Mouse (Mus musculus) forebrain, embryonic 10.5 days (tissue): ENCODE data around the gene Megf6. TPM values are rescaled to one million over a fixed set of nuclear protein-coding genes. Genes with fewer than 3 reads are reported as not detected.

ENCODE experiments used
- DNase-seq: peaks from one replicate; pipeline ENCODE4 v3.0.0-alpha.2; 2017; ENCODE audit warnings: low spot score; ENCODE audit errors: extremely low spot score
- H3K27ac ChIP-seq: fragments of 300-500 bp; sonication (generic); 2 replicates; pipeline ENCODE4 v1.5.1; 2016; ENCODE audit warnings: mild to moderate bottlenecking
- H3K27me3 ChIP-seq: fragments of 300-500 bp; sonication (generic); 2 replicates; pipeline ENCODE4 v1.6.1; 2016; ENCODE audit warnings: mild to moderate bottlenecking; ENCODE audit not compliant: poor library complexity, severe bottlenecking
- H3K36me3 ChIP-seq: fragments of 300-500 bp; sonication (generic); replicated peaks from 2 replicates; pipeline ENCODE4 v1.6.1; 2016; ENCODE audit warnings: mild to moderate bottlenecking, moderate library complexity
- H3K4me1 ChIP-seq: fragments of 300-500 bp; sonication (generic); 2 replicates; pipeline ENCODE4 v1.6.1; 2016
- H3K4me3 ChIP-seq: fragments of 300-500 bp; sonication (generic); 2 replicates; pipeline ENCODE4 v1.5.1; 2016; ENCODE audit warnings: mild to moderate bottlenecking, moderate library complexity
- H3K9me3 ChIP-seq: fragments of 300-500 bp; sonication (generic); 2 replicates; pipeline ENCODE4 v1.6.1; 2016; ENCODE audit warnings: mild to moderate bottlenecking, moderate library complexity
- WGBS: fragments of 180-500 bp; shearing (Covaris S2); methylation state at CpG from one replicate; pipeline ENCODE4 v1.1.7; 2016; 5-methylcytosine and 5-hydroxymethylcytosine counted together
- polyA plus RNA-seq: library from polyadenylated mRNA; unstranded; fragments of >200 nt; fragmentation: Nextera tagmentation; extraction: Ambion mirVana; gene quantifications from 2 replicates; pipeline ENCODE4 v1.2.1, GENCODE M21; 2016

Gene Megf6
- polyA plus RNA-seq: 26.4 and 28.0 TPM in 2 replicates

GRCm38 (mm10) chr4:154170506-154171150 lies at the start of gene Megf6:
Gene Megf6 (plus strand): TSS chr4:154170730.
- Histone ChIP-seq H3K9me3 (no peaks in the 10 kb centered on the region), H3K4me1 (peaks cover 64% of the 10 kb centered on the region), H3K27ac (peak within 1 kb of the TSS; percentile 87), H3K4me3 (peak within 1 kb of the TSS; percentile 83), H3K27me3 (peaks cover 63% of the 10 kb centered on the region), H3K36me3 (no peaks in the 10 kb centered on the region)
- WGBS: under 1% methylated on average over 60 of the region's 61 CpGs
- peak; percentile 87 for DNase-seq

- no peak overlapping the region for H3K4me3 ChIP-seq
- no peak overlapping the region for H3K27ac ChIP-seq
- H3K36me3 ChIP-seq: no peaks in the 10 kb centered on the region
- WGBS: 79% methylated on average over 11 of the region's 11 CpGs
- H3K4me1 ChIP-seq: peaks cover 25% of the 10 kb centered on the region
- DNase-seq: no peak
- peaks cover 22% of the 10 kb centered on the region for H3K27me3 ChIP-seq
- H3K9me3 ChIP-seq: no peaks in the 10 kb centered on the region
Measured at GRCm38 (mm10) chr4:154121800-154122199, 48.7 kb upstream of the Megf6 start.

GRCm38 (mm10) chr4:154122374-154122773 lies 48.2 kb upstream of the Megf6 start:
- Histone ChIP-seq H3K36me3 (no peaks in the 10 kb centered on the region), H3K9me3 (no peaks in the 10 kb centered on the region), H3K4me3 (no peak overlapping the region), H3K27me3 (peaks cover 22% of the 10 kb centered on the region), H3K27ac (no peak overlapping the region), H3K4me1 (peaks cover 29% of the 10 kb centered on the region)
- DNase-seq: no peak
- WGBS: 80% methylated on average over 7 of the region's 7 CpGs

- Histone ChIP-seq H3K27me3 (peaks cover 22% of the 10 kb centered on the region), H3K4me1 (peaks cover 32% of the 10 kb centered on the region), H3K9me3 (no peaks in the 10 kb centered on the region), H3K27ac (no peak overlapping the region), H3K36me3 (no peaks in the 10 kb centered on the region), H3K4me3 (no peak overlapping the region)
- DNase-seq: no peak
- 87% methylated on average over 6 of the region's 6 CpGs for WGBS
Measured at GRCm38 (mm10) chr4:154123553-154123952, 47.0 kb upstream of the Megf6 start.

- no peak for DNase-seq
Measured at GRCm38 (mm10) chr4:154125202-154125601, 45.3 kb upstream of the Megf6 start.

GRCm38 (mm10) chr4:154127273-154127672 lies 43.3 kb upstream of the Megf6 start:
- 79% methylated on average over 3 of the region's 3 CpGs for WGBS
- peaks cover 29% of the 10 kb centered on the region for H3K27me3 ChIP-seq
- no peaks in the 10 kb centered on the region for H3K9me3 ChIP-seq

More at GRCm38 (mm10) chr4:154125202-154125601, 45.3 kb upstream of the Megf6 start:
- 77% methylated on average over 5 of the region's 5 CpGs for WGBS
- Histone ChIP-seq H3K36me3 (no peaks in the 10 kb centered on the region), H3K27me3 (peaks cover 29% of the 10 kb centered on the region), H3K4me3 (no peak overlapping the region), H3K9me3 (no peaks in the 10 kb centered on the region), H3K27ac (no peak overlapping the region), H3K4me1 (peaks cover 28% of the 10 kb centered on the region)

GRCm38 (mm10) chr4:154129950-154130349 lies 40.6 kb upstream of the Megf6 start:
- no peaks in the 10 kb centered on the region for H3K36me3 ChIP-seq
- DNase-seq: no peak
- no peaks in the 10 kb centered on the region for H3K9me3 ChIP-seq
- 0 out of 2 replicates have a peak, but pooled peaks cover 8% of the 10 kb centered on the region for H3K4me1 ChIP-seq
- H3K4me3 ChIP-seq: no peak overlapping the region
- no peak overlapping the region for H3K27ac ChIP-seq
- H3K27me3 ChIP-seq: peaks cover 39% of the 10 kb centered on the region

More at GRCm38 (mm10) chr4:154127273-154127672, 43.3 kb upstream of the Megf6 start:
- Histone ChIP-seq H3K27ac (no peak overlapping the region), H3K4me1 (peaks cover 14% of the 10 kb centered on the region; the same call in 1 of the 2 replicates), H3K36me3 (no peaks in the 10 kb centered on the region), H3K4me3 (no peak overlapping the region)
- no peak for DNase-seq

GRCm38 (mm10) chr4:154131894-154132293 lies 38.6 kb upstream of the Megf6 start:
- Histone ChIP-seq H3K27ac (no peak overlapping the region), H3K4me1 (0 out of 2 replicates have a peak, but pooled peaks cover 8% of the 10 kb centered on the region), H3K4me3 (no peak overlapping the region), H3K36me3 (no peaks in the 10 kb centered on the region), H3K9me3 (no peaks in the 10 kb centered on the region), H3K27me3 (peaks cover 51% of the 10 kb centered on the region)
- DNase-seq: no peak
- WGBS: 83% methylated on average over 4 of the region's 4 CpGs

GRCm38 (mm10) chr4:154134803-154135202 lies 35.7 kb upstream of the Megf6 start:
- Histone ChIP-seq H3K27ac (no peak overlapping the region), H3K4me1 (peaks cover 8% of the 10 kb centered on the region), H3K27me3 (peaks cover 73% of the 10 kb centered on the region), H3K9me3 (no peaks in the 10 kb centered on the region), H3K4me3 (no peak overlapping the region), H3K36me3 (no peaks in the 10 kb centered on the region)
- 72% methylated on average over 4 of the region's 4 CpGs for WGBS
- no peak for DNase-seq

- Histone ChIP-seq H3K27me3 (peaks cover 92% of the 10 kb centered on the region), H3K4me3 (no peak overlapping the region), H3K36me3 (no peaks in the 10 kb centered on the region), H3K4me1 (peaks cover 31% of the 10 kb centered on the region), H3K9me3 (no peaks in the 10 kb centered on the region), H3K27ac (no peak overlapping the region)
- DNase-seq: no peak
- WGBS: 69% methylated on average over 5 of the region's 5 CpGs
Measured at GRCm38 (mm10) chr4:154137139-154137538, 33.4 kb upstream of the Megf6 start.

- under 1% methylated on average over 59 of the region's 59 CpGs for WGBS
- peak overlapping the region; percentile 72 for H3K27ac ChIP-seq
- no peaks in the 10 kb centered on the region for H3K9me3 ChIP-seq
- peaks cover 46% of the 10 kb centered on the region for H3K4me1 ChIP-seq
- peaks cover 86% of the 10 kb centered on the region for H3K27me3 ChIP-seq
- no peaks in the 10 kb centered on the region for H3K36me3 ChIP-seq
- peak overlapping the region; percentile 77 for H3K4me3 ChIP-seq
- peak; percentile 45 for DNase-seq
Measured at GRCm38 (mm10) chr4:154139671-154140181, 30.8 kb upstream of the Megf6 start.

- Histone ChIP-seq H3K27ac (peak within 1 kb of the TSS; percentile 72), H3K9me3 (no peaks in the 10 kb centered on the region), H3K4me3 (peak within 1 kb of the TSS; percentile 77), H3K36me3 (no peaks in the 10 kb centered on the region), H3K27me3 (peaks cover 83% of the 10 kb centered on the region), H3K4me1 (peaks cover 46% of the 10 kb centered on the region)
- DNase-seq: no peak
- WGBS: 0% methylated on average over 4 of the region's 4 CpGs
Measured at GRCm38 (mm10) chr4:154140182-154140212, 30.5 kb upstream of the Megf6 start, which contains the start of gene Trp73. Gene Trp73 (minus strand): TSS chr4:154140208.

- H3K27me3 ChIP-seq: peaks cover 79% of the 10 kb centered on the region
- H3K4me3 ChIP-seq: peak overlapping the region; percentile 77
- under 1% methylated on average over 46 of the region's 46 CpGs for WGBS
- H3K4me1 ChIP-seq: peaks cover 46% of the 10 kb centered on the region
- DNase-seq: peak; percentile 47
- H3K27ac ChIP-seq: peak overlapping the region; percentile 72
- H3K36me3 ChIP-seq: no peaks in the 10 kb centered on the region
- H3K9me3 ChIP-seq: no peaks in the 10 kb centered on the region
Measured at GRCm38 (mm10) chr4:154140213-154141008, 30.1 kb upstream of the Megf6 start.
